Comparison of ENCODE assay signal across 9 mouse cellular contexts in the genomic region with DNA sequence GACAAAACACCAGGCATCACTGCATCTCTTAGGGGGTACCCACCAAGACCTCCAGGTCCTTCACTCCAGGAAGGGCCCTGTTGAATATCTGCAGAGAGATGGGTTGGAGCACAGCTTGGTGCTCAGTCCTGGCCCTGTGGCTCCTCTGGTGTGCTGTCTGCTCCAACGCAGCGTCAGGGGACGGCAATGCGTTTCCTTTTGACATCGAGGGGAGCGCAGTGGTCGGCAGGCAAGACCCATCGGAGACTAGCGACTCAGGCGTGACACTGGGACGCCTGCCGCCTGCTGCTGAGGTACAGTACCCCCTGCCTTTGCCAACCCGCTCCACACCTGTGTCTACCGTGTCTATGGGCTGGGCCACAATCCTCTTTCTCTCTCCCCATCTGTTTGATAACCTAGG. TPM values are rescaled to one million over a fixed set of nuclear protein-coding genes. Genes with fewer than 3 reads are reported as not detected.
DNase-seq lines count a peak whose midpoint lies in the region; ATAC-seq and TF ChIP-seq lines count a peak whose summit lies in the region.
"Had no signal": no experiment of that assay in that cellular context is flagged by ENCODE, and none has a peak within 500 bp of the region (broad histone marks: within the 10 kb centered on the region; RNA-seq: fewer than 3 reads in every experiment).

No protein-coding gene starts in this region.

- peak overlapping the region; percentile 72 for H3K27ac ChIP-seq in embryonic facial prominence, embryonic 12.5 days
- H3K27ac ChIP-seq in limb, embryonic 14.5 days (replicated peaks; ENCODE audit: low read depth, low read length) = peak overlapping the region; percentile 66
- H3K27ac ChIP-seq in neural tube, embryonic 11.5 days (ENCODE audit: low read depth, low read length) = no peak overlapping the region

- H3K9me3 ChIP-seq in embryonic facial prominence, embryonic 12.5 days = no peaks in the 10 kb centered on the region
- H3K9me3 ChIP-seq in limb, embryonic 14.5 days (ENCODE audit: control insufficient read depth, low read length) = no peaks in the 10 kb centered on the region
- H3K9me3 ChIP-seq in neural tube, embryonic 11.5 days (ENCODE audit: control insufficient read depth, low read length) = no peaks in the 10 kb centered on the region

- DNase-seq in ovary, postnatal 36 days (ENCODE audit: low spot score) = peak; percentile 32
- no peak for DNase-seq in ovary, adult 18-20 months (ENCODE audit: low spot score)
- peak; percentile 49 to 58 for DNase-seq in heart, postnatal 14 days
- DNase-seq in limb, embryonic 14.5 days (ENCODE audit: low spot score) = peak; percentile 19
- peak; percentile 49 for DNase-seq in neural tube, embryonic 11.5 days (ENCODE audit: low spot score)
- DNase-seq in left cerebral cortex, adult 8-10 months (ENCODE audit: low spot score in 2 of 2) = no peak

- intact Hi-C loops in heart, postnatal 14 days (cut with DNase I) = loop anchor here (2.0 to 5.0 kb wide), 3 partner anchors 41 to 85 kb away; no protein-coding TSS in a partner anchor

- peak overlapping the region; percentile 67 for H3K4me2 ChIP-seq in embryonic facial prominence, embryonic 12.5 days (replicated peaks)
- H3K4me2 ChIP-seq in limb, embryonic 14.5 days (replicated peaks; ENCODE audit: low read depth, low read length, severe bottlenecking) = peak overlapping the region; percentile 66
- peak overlapping the region; percentile 60 for H3K4me2 ChIP-seq in neural tube, embryonic 11.5 days (ENCODE audit: low read depth)

- peak overlapping the region; percentile 47 for H3K4me3 ChIP-seq in embryonic facial prominence, embryonic 12.5 days
- H3K4me3 ChIP-seq in limb, embryonic 14.5 days (replicated peaks; ENCODE audit: low read length) = peak overlapping the region; percentile 49
- H3K4me3 ChIP-seq in neural tube, embryonic 11.5 days (ENCODE audit: low read depth, low read length) = peak overlapping the region; percentile 28

- 7% methylated on average over 14 of the region's 14 CpGs for WGBS in embryonic facial prominence, embryonic 12.5 days
- WGBS in limb, embryonic 14.5 days = under 1% methylated on average over 14 of the region's 14 CpGs
- WGBS in neural tube, embryonic 11.5 days = 6% methylated on average over 14 of the region's 14 CpGs

- peak overlapping the region; percentile 56 for H3K9ac ChIP-seq in embryonic facial prominence, embryonic 12.5 days
- H3K9ac ChIP-seq in limb, embryonic 14.5 days (ENCODE audit: low read depth, low read length, severe bottlenecking) = peak overlapping the region; percentile 71
- H3K9ac ChIP-seq in neural tube, embryonic 11.5 days (ENCODE audit: low read length) = peak overlapping the region; percentile 49

- H3K4me1 ChIP-seq in embryonic facial prominence, embryonic 12.5 days = peaks cover 24% of the 10 kb centered on the region
- peaks cover 39% of the 10 kb centered on the region for H3K4me1 ChIP-seq in limb, embryonic 14.5 days (ENCODE audit: control insufficient read depth, insufficient read depth, low read length)
- H3K4me1 ChIP-seq in neural tube, embryonic 11.5 days (ENCODE audit: control insufficient read depth, insufficient read depth, low read length) = no peaks in the 10 kb centered on the region

- TF ChIP-seq POLR2A in limb, embryonic 14.5 days (IDR thresholded peaks at IDR 0.05; ENCODE audit: borderline replicate concordance, extremely low read depth, insufficient read depth, insufficient read length) = no peak

- no peak for ATAC-seq in embryonic facial prominence, embryonic 12.5 days (ENCODE audit: insufficient number of reproducible peaks, insufficient read depth, low FRiP score, low TSS enrichment)
- peak; percentile 28; the same call in 1 of the 2 replicates for ATAC-seq in limb, embryonic 14.5 days (ENCODE audit: low FRiP score, low read depth)
- peak; percentile 39 for ATAC-seq in neural tube, embryonic 11.5 days (ENCODE audit: insufficient read depth, low FRiP score, low TSS enrichment)
- ATAC-seq in megakaryocyte-erythroid progenitor cell, adult 5-6 weeks (replicated peaks; ENCODE audit: low FRiP score, low TSS enrichment, poor library complexity, severe bottlenecking) = no peak

- no peaks in the 10 kb centered on the region for H3K36me3 ChIP-seq in embryonic facial prominence, embryonic 12.5 days
- no peaks in the 10 kb centered on the region for H3K36me3 ChIP-seq in limb, embryonic 14.5 days (ENCODE audit: control insufficient read depth, insufficient read depth, low read length)
- H3K36me3 ChIP-seq in neural tube, embryonic 11.5 days (ENCODE audit: control insufficient read depth, insufficient read depth, low read length) = no peaks in the 10 kb centered on the region

- no peaks in the 10 kb centered on the region for H3K27me3 ChIP-seq in embryonic facial prominence, embryonic 12.5 days
- H3K27me3 ChIP-seq in limb, embryonic 14.5 days (ENCODE audit: control insufficient read depth, insufficient read depth, low read length) = no peaks in the 10 kb centered on the region
- H3K27me3 ChIP-seq in neural tube, embryonic 11.5 days (ENCODE audit: control insufficient read depth, insufficient read depth, low read length) = no peaks in the 10 kb centered on the region

RNA-seq across cellular contexts. Expression of gene Lama4, which starts 0.5 kb away (rescaled TPM):
- 52.9 and 53.6 TPM in 2 replicates for polyA plus RNA-seq in embryonic facial prominence, embryonic 12.5 days (2016; fragmentation: Nextera tagmentation; extraction: Ambion mirVana)
- 100 to 1,000 TPM; 123 to 133 TPM for total RNA-seq in heart, postnatal 14 days (2021)
- polyA plus RNA-seq in limb, embryonic 14.5 days (2012; rRNA removed) = 72.9 and 74.1 TPM in 2 replicates
- polyA plus RNA-seq in limb, embryonic 14.5 days (2014; fragmentation: Nextera tagmentation; extraction: Ambion mirVana) = 88.7 and 94.7 TPM in 2 replicates
- 23.8 and 27.5 TPM in 2 replicates for polyA plus RNA-seq in neural tube, embryonic 11.5 days (2014; fragmentation: Nextera tagmentation; extraction: Ambion mirVana)
- not detected in 2 replicates for total RNA-seq in megakaryocyte-erythroid progenitor cell, adult 5-6 weeks (2014; fragmentation: Nextera tagmentation)
- total RNA-seq in megakaryocyte-erythroid progenitor cell, adult 5-6 weeks (2017) = not detected in 2 replicates
- total RNA-seq in left cerebral cortex, adult 8-10 months (2022) = 10 to 100 TPM in 2 of 4 experiments, 1 to 10 TPM in 2; 9.5 to 16.4 (median 11.6) TPM
- total RNA-seq: neutrophil, adult 5-6 weeks had no signal

Comparison
In these comparisons a context has a peak if more than half of its experiments do, and no peak if none do; other contexts are left out.
1. DNase-seq: peak in ovary, postnatal 36 days (single experiment), heart, postnatal 14 days (2 of 2), limb, embryonic 14.5 days (single experiment) and neural tube, embryonic 11.5 days (single experiment); none in ovary, adult 18-20 months (single experiment) and left cerebral cortex, adult 8-10 months (0 of 2).
2. ATAC-seq: peak in limb, embryonic 14.5 days (single experiment) and neural tube, embryonic 11.5 days (single experiment); none in embryonic facial prominence, embryonic 12.5 days (single experiment) and megakaryocyte-erythroid progenitor cell, adult 5-6 weeks (single experiment).
3. RNA of gene Lama4, which starts 0.5 kb away (total RNA-seq): 123 to 133 TPM in heart, postnatal 14 days and 9.5 to 16.4 TPM in left cerebral cortex, adult 8-10 months; not detected in megakaryocyte-erythroid progenitor cell, adult 5-6 weeks; every median in the first group is over 10 times any median in the second.
4. Peak in every context shown above with its lines, with median percentiles within 50 percentile points of each other: H3K4me2 ChIP-seq, H3K4me3 ChIP-seq and H3K9ac ChIP-seq.